Mouse (Mus musculus) thymus, adult 2 months (tissue): Measurements from ENCODE around the gene Acap1. TPM values are rescaled to one million over a fixed set of nuclear protein-coding genes. Genes with fewer than 3 reads are reported as not detected.

Experiments
- DNase-seq: peaks from one replicate; pipeline ENCODE4 v3.0.0; 2021
- H3K27ac ChIP-seq: fragments of 200-500 bp; 2 replicates; pipeline ENCODE4 v1.5.1; 2012; ENCODE audit warnings: low read length, control low read depth; ENCODE audit not compliant: control insufficient read depth, insufficient read depth
- H3K27me3 ChIP-seq: fragments of 200-500 bp; 2 replicates; pipeline ENCODE4 v1.6.1; 2012; ENCODE audit warnings: mild to moderate bottlenecking, low read length, moderate library complexity, mixed read lengths; ENCODE audit not compliant: control insufficient read depth, insufficient read depth
- H3K36me3 ChIP-seq: fragments of 200-500 bp; 2 replicates; pipeline ENCODE4 v1.6.1; 2012; ENCODE audit warnings: mild to moderate bottlenecking, low read length, moderate library complexity; ENCODE audit not compliant: control insufficient read depth, insufficient read depth
- H3K4me1 ChIP-seq: fragments of 200-500 bp; replicated peaks from 2 replicates; pipeline ENCODE4 v1.6.1; 2012; ENCODE audit warnings: low read length; ENCODE audit not compliant: control insufficient read depth, insufficient read depth
- H3K4me3 ChIP-seq: fragments of 200-500 bp; 2 replicates; pipeline ENCODE4 v1.5.1; 2012; ENCODE audit warnings: mild to moderate bottlenecking, low read length, control low read depth, moderate library complexity; ENCODE audit not compliant: control insufficient read depth, insufficient read depth
- CTCF ChIP-seq: fragments of 200-500 bp; IDR thresholded peaks from 2 replicates; pipeline ENCODE4 v1.5.1; 2012; ENCODE audit warnings: mild to moderate bottlenecking, control low read depth, low read length, moderate library complexity, borderline replicate concordance; ENCODE audit not compliant: control insufficient read depth, poor library complexity, insufficient read depth; ENCODE audit errors: extremely low read depth
- POLR2A ChIP-seq: fragments of 200-500 bp; IDR thresholded peaks from 2 replicates; pipeline ENCODE4 v1.6.1; 2012; ENCODE audit warnings: mild to moderate bottlenecking, low read length, control low read depth, moderate library complexity; ENCODE audit not compliant: control insufficient read depth, poor library complexity, insufficient read depth; ENCODE audit errors: extremely low read depth
- whole genome bisulfite sequencing: fragments of 180-500 bp; shearing (Covaris S2); methylation state at CpG from one replicate; pipeline ENCODE4 v1.1.7; 2018; 5-methylcytosine and 5-hydroxymethylcytosine counted together
- polyA plus RNA-seq: library from polyadenylated mRNA; depleted of rRNA; stranded (reverse); fragments of >200 nt; gene quantifications from 2 replicates; pipeline ENCODE4 v1.2.3, GENCODE M21; 2012

The Acap1 gene
- polyA plus RNA-seq, 1 experiment, result 462 TPM

DNA sequence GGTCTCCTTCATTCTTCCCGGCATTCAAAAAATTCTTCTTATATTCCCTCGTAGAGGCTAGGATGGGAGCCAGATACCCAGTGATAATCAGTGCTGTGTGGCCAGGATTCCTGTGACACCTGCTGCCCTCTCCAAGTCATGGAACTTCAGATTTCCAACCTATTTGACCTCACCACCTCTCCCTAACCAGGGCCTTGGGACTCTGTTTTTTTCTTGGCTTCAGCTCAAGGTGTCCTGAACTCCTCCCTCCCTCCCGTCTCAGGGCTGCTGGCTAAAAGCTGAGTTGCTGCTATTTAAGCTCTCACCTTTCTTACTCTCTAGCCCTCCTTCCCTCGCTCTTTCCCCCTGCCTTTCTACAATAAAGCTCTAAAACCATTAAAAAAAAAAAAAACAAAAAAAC is 4.5 kb upstream of the Acap1 start:
- peak overlapping the region; percentile 74 for H3K27ac ChIP-seq
- H3K36me3 ChIP-seq, result peaks cover 8% of the 10 kb centered on the region; the same call in 1 of the 2 replicates
- WGBS, result 27% methylated on average over 4 of the region's 4 CpGs
- H3K4me3 ChIP-seq, result peak overlapping the region; percentile 23
- no peaks in the 10 kb centered on the region for H3K27me3 ChIP-seq
- TF ChIP-seq CTCF (no peak), POLR2A (no peak)
- DNase-seq, result no peak
- peaks cover 24% of the 10 kb centered on the region for H3K4me1 ChIP-seq

DNA sequence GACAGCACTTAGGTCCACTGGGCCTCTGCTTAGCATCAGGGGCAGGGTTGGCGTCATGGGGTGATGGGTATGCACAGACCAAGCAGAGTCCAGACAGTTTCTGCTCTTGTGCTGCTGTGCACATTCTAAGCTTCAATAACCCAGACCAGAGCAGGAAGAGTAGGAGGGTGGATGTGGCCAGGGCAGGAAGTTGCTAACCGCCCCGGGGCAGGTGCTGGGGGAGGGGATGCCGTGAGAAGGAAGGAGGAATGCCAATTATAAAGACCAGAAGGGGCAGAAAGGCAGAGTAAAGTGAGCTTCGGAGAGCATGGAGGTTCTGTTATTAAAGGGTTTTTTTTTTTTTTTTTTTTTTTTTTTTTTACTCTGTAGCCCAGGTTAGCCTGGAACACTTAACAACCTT is 668 bp downstream of the Acap1 start:
- Histone ChIP-seq H3K4me3 (peak overlapping the region; percentile 69), H3K27me3 (no peaks in the 10 kb centered on the region), H3K27ac (peak overlapping the region; percentile 100), H3K36me3 (peaks cover 13% of the 10 kb centered on the region), H3K4me1 (peaks cover 35% of the 10 kb centered on the region)
- 3% methylated on average over 5 of the region's 5 CpGs for WGBS
- no peak for TF ChIP-seq CTCF
- 0 out of 2 replicates have a peak, but pooled peaks have one; percentile 9 for TF ChIP-seq POLR2A
- DNase-seq, result peak; percentile 91

DNA sequence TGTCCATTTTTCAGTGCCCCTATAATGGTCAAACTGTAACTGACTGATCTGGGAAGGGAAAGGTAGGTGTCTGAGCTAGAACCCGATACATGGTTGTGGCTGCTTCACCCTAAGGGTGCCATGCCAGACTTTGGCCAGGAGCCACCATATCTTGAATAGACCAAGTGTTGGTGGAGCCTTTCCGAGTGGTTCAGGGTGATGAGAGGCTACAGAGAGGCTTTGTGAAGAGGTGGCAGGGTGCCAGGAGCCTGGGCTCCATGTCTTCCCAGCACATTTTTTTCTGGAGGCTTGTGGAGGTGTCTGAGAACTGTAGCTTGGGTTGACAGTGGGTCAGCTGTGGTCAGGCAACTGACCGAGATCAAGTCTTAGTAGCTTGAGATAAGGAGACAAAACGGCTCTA is 3.9 kb downstream of the Acap1 start:
- TF ChIP-seq POLR2A (no peak), CTCF (no peak)
- WGBS, result 95% methylated on average over 4 of the region's 4 CpGs
- H3K27me3 ChIP-seq, result no peaks in the 10 kb centered on the region
- DNase-seq, result no peak
- H3K36me3 ChIP-seq, result peaks cover 45% of the 10 kb centered on the region
- no peak overlapping the region for H3K4me3 ChIP-seq
- 0 out of 2 replicates have a peak overlapping the region, but pooled peaks have one; percentile 12 for H3K27ac ChIP-seq
- peaks cover 24% of the 10 kb centered on the region for H3K4me1 ChIP-seq

DNA sequence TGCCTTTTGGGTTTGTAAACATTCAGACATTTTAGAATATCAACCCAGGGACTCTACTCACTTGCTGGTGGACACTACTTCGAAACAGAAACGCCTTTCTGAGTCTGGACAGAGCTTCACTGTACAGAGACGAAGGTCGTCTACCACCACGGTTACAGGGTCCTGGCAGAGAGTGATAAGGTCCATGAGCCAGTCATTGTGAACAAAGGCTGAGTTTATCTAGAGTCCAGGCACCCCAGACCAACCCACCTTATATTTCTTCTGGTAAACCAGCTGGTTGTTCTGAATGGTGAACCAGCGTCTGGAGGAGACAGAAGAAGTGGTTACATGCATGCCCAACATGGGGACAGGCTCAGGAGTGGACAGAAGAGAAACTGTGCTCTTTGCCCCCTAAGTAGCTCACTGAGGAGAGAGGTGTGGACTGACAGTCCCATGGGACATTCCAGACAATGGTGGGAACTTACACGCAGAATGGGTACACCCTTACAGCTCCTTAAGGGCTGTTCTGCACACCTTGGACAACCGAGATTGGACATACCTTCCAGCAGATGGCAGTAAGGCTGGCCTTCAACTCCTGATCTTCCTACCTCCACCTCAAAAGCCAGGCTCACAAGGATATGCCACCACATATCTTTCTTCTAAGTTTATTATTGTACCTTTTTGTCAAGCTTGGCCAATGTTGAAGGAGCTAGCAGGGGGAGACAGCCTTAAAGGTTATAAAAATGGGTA is 8.3 kb downstream of the Acap1 start:
- WGBS, result 91% methylated on average over 8 of the region's 8 CpGs
- Histone ChIP-seq H3K4me3 (no peak overlapping the region), H3K27me3 (no peaks in the 10 kb centered on the region), H3K4me1 (peaks cover 10% of the 10 kb centered on the region), H3K36me3 (peaks cover 78% of the 10 kb centered on the region), H3K27ac (no peak overlapping the region)
- TF ChIP-seq CTCF (no peak), POLR2A (no peak)
- no peak for DNase-seq

DNA sequence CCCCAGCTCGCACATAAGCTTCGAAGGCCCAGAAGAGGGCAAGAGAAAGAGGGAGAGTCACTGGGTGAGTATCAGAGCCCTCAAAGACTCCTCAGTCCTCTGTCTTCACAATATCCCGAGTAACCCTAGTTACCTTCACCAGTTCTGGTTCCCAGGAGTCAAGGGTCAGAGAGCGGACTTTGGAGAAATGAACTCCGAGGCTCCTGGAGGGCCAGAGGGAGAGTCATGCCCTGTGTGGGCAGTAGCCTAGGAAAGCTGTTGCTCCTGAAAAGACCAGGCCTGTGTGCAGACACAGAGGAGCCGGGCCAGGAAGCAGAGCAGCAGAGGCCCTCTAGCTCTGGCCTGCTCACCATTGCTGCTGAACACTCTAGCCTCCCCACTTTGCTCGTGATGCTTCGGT is 10.7 kb downstream of the Acap1 start:
- TF ChIP-seq POLR2A (no peak), CTCF (no peak)
- WGBS, result 97% methylated on average over 8 of the region's 8 CpGs
- H3K27ac ChIP-seq, result no peak overlapping the region
- no peak for DNase-seq
- H3K4me1 ChIP-seq, result peaks cover 19% of the 10 kb centered on the region
- no peaks in the 10 kb centered on the region for H3K27me3 ChIP-seq
- no peak overlapping the region for H3K4me3 ChIP-seq
- H3K36me3 ChIP-seq, result peaks cover 64% of the 10 kb centered on the region

DNA sequence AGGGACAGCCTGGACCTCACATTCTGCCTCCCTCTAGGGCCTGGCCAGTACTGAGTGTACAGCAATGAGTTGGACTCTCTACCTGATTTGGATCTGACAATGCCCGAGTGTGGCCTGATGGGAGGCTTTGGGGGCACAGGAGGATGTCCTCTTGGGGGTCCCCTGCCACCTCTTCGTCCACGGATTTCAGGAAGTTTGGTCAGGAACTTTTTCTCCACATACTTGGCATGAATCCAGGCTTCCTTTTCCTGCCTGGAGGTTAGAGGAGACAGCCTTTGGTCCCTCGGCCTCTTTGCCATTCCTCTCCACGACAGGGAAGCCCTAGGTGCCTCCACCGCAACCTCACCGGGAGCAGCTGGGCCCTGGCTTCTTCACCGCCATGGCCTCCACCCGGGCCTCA is 11.1 kb downstream of the Acap1 start:
- Histone ChIP-seq H3K4me3 (no peak overlapping the region), H3K36me3 (peaks cover 60% of the 10 kb centered on the region), H3K27me3 (no peaks in the 10 kb centered on the region), H3K27ac (no peak overlapping the region), H3K4me1 (peaks cover 19% of the 10 kb centered on the region)
- no peak for DNase-seq
- WGBS, result 89% methylated on average over 9 of the region's 9 CpGs
- TF ChIP-seq POLR2A, result no peak
- no peak for TF ChIP-seq CTCF
